Mouse (Mus musculus) liver, embryonic 14.5 days (tissue): ENCODE measurements around the gene Dusp1.

Experiments used
- CTCF ChIP-seq: IDR thresholded peaks from 2 replicates; pipeline ENCODE4 v1.5.1; 2016; ENCODE audit warnings: antibody characterized with exemption, low read depth, control low read depth
- EP300 ChIP-seq: IDR thresholded peaks from 2 replicates; pipeline ENCODE4 v1.6.1; 2016; ENCODE audit warnings: antibody characterized with exemption, low read depth

GRCm38 (mm10) chr17:26551104-26551503 lies 10.8 kb downstream of the Dusp1 start:
- no peak for TF ChIP-seq CTCF
- TF ChIP-seq EP300 = no peak
